Comparison of ENCODE assay signal across 13 mouse cellular contexts in genomic region chr4:136702456-136702855, GRCm38 (mm10).
DNase-seq lines count a peak whose midpoint lies in the region; ATAC-seq and TF ChIP-seq lines count a peak whose summit lies in the region.
"Had no signal": no experiment of that assay in that cellular context is flagged by ENCODE, and none has a peak within 500 bp of the region (broad histone marks: within the 10 kb centered on the region; RNA-seq: fewer than 3 reads in every experiment).

No protein-coding gene starts in this region.

- H3K4me1 ChIP-seq in forebrain, embryonic 14.5 days (ENCODE audit: control insufficient read depth, insufficient read depth, low read length): peaks cover 24% of the 10 kb centered on the region

- H3K27ac ChIP-seq in forebrain, embryonic 14.5 days (ENCODE audit: low read depth, low read length): 0 out of 2 replicates have a peak overlapping the region, but pooled peaks have one; percentile 33

- H3K4me3 ChIP-seq in forebrain, embryonic 14.5 days (ENCODE audit: low read depth, low read length): no peak overlapping the region

- no peak overlapping the region for H3K4me2 ChIP-seq in forebrain, embryonic 14.5 days (ENCODE audit: low read length)

- DNase-seq in layer of hippocampus, postnatal 10 days (ENCODE audit: low spot score in 2 of 2): peak; percentile 64 to 65
- no peak for DNase-seq in layer of hippocampus, adult 9-11 months
- DNase-seq in brain, embryonic 14.5 days (ENCODE audit: low read depth): peak; percentile 84
- DNase-seq in cerebellum, adult 9-10 months: peak; percentile 89
- peak; percentile 73 for DNase-seq in forebrain, embryonic 14.5 days (ENCODE audit: low spot score)
- no peak for DNase-seq in frontal cortex, adult 2 months (ENCODE audit: extremely low spot score in 1 of 2, low spot score in 1 of 2)
- no peak for DNase-seq in thymus, adult 18-20 months
- DNase-seq in left cerebral cortex, adult 8-10 months (ENCODE audit: low spot score in 2 of 2): no peak
- DNase-seq: embryo, embryonic 11 days; kidney, adult 18-20 months; kidney, postnatal 25 days; liver, postnatal 0 days; right cerebral cortex, postnatal 4 days had no signal

- no peak for TF ChIP-seq POLR2A in brain, embryonic 14.5 days (IDR thresholded peaks at IDR 0.05; ENCODE audit: borderline replicate concordance, extremely low read depth, insufficient read depth, insufficient read length, poor library complexity, severe bottlenecking)

- H3K9ac ChIP-seq in forebrain, embryonic 14.5 days (ENCODE audit: low read length): 0 out of 2 replicates have a peak overlapping the region, but pooled peaks have one; percentile 13
- H3K9ac ChIP-seq: liver, postnatal 0 days had no signal

- no peaks in the 10 kb centered on the region for H3K36me3 ChIP-seq in forebrain, embryonic 14.5 days (ENCODE audit: control insufficient read depth, insufficient read depth, low read length)

- 56% methylated on average over 8 of the region's 8 CpGs for WGBS in forebrain, embryonic 14.5 days

- H3K27me3 ChIP-seq in forebrain, embryonic 14.5 days (replicated peaks; ENCODE audit: control insufficient read depth, insufficient read depth, low read length): no peaks in the 10 kb centered on the region

- no peaks in the 10 kb centered on the region for H3K9me3 ChIP-seq in forebrain, embryonic 14.5 days (replicated peaks; ENCODE audit: control insufficient read depth, low read length)

- ATAC-seq in forebrain, embryonic 14.5 days: peak; percentile 27; the same call in 1 of the 2 replicates
- ATAC-seq: liver, postnatal 0 days had no signal

- TF ChIP-seq CTCF in brain, embryonic 14.5 days (IDR thresholded peaks at IDR 0.05; ENCODE audit: borderline replicate concordance, extremely low read depth, insufficient read depth, insufficient read length): no peak

Comparison
In these comparisons a context has a peak if more than half of its experiments do, and no peak if none do; other contexts are left out.
1. DNase-seq: peak in layer of hippocampus, postnatal 10 days (2 of 2), brain, embryonic 14.5 days (single experiment), cerebellum, adult 9-10 months (single experiment) and forebrain, embryonic 14.5 days (single experiment); none in layer of hippocampus, adult 9-11 months (single experiment), frontal cortex, adult 2 months (0 of 2), thymus, adult 18-20 months (0 of 2) and left cerebral cortex, adult 8-10 months (0 of 2).